Mouse (Mus musculus): ENCODE data around the gene Mre11a. TPM values are rescaled to one million over a fixed set of nuclear protein-coding genes. Genes with fewer than 3 reads are reported as not detected.

Mre11a gene
- total RNA-seq, 2 experiments from 2014 or later, result 18.4 to 21.5 TPM

DNA sequence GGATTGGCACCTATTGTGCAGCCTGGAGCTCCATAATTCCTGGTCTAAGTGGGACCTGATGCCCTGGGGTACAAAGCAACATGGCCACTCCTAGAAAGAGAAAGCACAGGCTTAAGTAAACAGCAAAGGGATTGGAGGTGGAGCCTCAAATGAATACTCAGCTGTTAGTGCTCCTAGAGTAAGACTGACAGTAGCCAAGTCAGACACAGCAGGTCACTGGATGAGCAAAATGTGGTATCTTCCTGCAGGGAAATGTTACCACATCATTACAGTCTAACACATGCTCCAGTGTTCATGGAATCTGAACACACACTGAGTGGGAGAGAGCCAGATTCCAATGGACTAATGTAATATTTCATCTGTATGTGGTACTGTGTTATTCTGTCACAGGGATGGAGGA, 36.9 kb downstream of the Mre11a start:
- no peak for DNase-seq

DNA sequence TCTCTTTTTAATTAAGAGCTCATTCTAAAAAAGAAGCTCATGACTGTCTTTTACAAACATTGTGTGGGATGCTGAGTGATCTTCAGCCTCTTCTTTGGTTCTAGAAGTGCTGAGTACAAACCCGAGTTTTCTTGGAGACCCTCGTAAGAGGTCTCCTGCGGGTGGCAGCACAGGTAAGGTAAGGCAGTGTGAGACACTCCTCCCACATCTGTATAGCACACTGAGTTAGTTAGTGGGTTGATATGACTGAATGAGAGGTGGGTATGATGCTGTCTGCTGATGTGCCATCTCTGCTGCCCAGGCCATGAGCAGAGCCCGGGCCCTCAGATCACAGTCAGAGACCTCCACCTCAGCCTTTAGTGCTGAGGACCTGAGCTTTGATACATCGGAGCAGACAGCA, 40.4 kb downstream of the Mre11a start:
- DNase-seq, result no peak

DNA sequence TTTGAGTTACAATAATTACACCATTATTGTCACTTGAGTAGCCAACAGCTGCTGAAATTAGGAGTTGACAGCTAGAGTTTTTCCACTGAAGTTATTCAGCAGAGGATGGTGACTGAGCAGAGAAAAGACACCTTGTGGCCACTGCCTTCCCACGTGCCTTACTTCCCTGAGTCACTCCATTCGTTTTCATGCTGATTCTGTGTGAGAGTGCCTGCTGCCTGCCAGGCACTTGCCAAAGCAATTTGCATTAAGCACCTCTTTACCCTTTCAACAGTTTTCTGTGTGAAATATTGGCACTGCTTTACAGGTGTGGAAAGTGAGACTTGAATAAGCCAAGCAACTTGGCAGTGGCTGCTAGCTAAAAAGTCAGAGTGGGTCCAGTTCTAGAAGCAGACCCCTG, 43.4 kb downstream of the Mre11a start:
- DNase-seq, result no peak

DNA sequence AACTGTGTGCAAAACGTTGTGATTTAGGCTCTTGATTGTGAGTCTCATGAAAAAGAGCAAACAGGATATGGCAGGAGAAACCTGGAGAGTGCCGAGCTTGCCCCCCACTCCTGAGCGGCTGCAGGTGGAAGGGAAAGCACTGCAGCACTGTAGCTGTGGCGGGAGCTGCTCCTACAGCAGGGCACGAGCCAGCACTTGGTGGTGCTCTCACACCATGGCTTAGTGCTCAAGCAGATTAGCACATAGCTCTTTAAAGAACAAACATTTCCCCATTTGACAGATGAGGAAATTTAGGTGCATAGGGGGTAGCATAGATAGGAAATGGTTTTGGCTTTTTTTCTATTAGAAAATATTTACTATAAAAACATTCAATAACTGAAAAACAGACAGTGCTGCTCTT, 47.6 kb downstream of the Mre11a start:
- DNase-seq, result no peak

DNA sequence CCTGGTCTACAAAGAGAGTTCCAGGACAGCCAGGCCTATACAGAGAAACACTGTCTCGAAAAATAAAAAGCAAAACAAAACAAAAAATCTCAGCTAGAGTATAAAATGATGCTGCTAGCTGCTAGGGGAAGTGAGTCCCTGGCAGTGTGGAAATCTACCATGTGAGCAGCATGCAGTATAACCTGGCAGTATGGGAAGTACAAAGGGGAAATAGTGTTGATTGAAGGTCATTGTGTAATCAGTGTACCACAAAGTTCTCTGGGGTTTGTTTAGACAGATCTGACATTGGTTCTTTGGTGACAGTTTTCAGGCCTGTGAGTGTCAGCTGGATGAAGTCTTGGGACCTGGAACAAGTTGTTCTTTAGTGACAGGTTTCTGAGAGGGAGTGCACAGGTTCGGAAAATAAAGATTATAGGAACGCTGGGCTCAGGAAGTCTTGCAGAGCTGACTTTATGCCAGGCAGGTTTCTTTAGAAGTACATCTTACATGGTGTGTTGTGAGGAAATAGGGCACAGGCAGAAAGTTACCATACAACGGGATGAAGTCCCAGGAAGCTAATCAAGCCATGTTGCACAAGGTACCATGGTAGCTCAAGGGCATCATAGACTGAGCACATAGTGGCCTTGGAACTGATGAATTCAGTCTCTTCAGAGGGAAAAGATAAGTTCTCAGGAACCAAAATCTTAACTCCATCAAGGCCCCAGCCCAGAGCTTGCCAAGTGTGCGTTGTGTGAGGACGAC, 51.1 kb downstream of the Mre11a start:
- DNase-seq, result peak in 1 of 2 experiments; percentile 6

DNA sequence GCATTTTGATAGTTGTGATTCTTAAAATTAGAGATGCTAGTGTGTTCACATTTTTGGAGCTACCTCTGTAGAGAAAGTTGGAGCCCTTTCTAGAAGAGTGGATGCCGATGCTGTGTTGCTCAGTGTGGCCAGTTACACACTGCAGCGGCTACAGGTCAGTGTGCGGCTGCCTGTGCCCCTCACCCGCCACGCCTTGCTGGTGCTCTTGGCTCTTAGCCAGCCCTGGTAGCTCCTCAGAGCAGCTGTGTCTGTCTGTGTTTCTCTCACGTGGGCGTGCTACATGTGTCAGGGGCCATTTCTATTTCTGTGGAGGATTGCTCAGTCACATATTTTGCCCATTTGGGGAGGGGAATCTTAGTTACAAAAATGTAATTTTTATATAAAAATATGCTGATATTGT, 55.1 kb downstream of the Mre11a start:
- peak; percentile 12 to 13 for DNase-seq

DNA sequence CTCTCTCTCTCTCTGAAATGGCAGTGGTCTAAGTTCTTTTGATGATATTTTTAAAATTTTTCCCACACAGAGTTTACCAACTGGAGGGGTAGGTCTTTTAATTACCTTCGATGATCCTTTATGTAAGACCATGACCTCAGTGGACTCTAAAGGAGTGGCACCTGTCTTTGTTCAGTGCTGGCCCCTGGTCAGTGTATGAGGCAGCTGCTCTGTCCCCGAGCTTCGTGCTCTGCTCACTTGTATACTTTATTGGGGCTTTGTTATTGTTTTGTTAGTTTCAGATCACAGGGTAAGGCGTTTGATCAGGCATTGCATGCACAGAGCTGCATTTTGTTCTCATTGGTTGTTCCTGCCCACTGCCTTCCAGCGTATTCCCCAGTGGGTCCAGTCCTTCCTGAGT, 55.5 kb downstream of the Mre11a start:
- DNase-seq, result no peak

DNA sequence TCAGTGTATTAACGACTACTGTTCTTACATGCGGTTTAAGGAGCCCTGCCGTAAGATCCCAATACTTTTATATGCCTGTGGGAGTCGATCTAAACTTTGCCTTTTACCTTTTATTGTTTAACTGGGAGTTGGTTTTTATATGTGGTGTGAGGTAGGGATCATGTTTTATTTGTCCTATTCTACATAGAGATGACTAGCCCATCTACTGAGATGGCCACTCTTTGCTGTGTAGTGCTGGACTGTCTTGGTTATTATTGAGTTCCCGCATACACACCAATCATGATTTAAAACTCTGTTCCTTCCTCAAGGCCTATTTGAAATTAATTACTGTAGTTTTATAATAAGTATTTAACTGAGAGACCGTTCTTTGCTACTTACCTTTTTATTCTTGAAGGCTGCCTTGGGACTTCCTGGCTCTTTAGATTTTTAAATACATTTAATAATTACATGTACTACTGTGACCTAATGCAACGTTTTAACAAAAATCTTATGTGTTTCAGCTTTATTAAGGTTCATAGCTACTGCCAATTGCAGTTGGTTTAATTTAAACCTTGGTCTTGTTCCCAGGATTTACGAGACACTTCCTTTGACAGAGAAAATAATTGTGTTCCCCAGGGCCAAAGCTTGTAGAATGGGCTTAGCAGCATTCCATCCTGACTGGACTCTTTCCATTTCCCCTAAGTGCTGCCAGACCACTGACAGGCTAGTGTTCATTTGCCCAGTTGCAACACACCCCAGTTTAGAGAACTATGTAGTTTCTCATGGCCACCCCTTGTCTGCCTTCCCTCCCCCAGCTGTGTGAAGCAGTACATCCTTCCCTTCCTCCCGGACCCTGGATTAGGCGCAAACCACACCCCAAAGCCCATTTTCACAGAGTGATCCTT, 57.7 kb downstream of the Mre11a start:
- DNase-seq, result peak in 1 of 2 experiments; percentile 13

DNA sequence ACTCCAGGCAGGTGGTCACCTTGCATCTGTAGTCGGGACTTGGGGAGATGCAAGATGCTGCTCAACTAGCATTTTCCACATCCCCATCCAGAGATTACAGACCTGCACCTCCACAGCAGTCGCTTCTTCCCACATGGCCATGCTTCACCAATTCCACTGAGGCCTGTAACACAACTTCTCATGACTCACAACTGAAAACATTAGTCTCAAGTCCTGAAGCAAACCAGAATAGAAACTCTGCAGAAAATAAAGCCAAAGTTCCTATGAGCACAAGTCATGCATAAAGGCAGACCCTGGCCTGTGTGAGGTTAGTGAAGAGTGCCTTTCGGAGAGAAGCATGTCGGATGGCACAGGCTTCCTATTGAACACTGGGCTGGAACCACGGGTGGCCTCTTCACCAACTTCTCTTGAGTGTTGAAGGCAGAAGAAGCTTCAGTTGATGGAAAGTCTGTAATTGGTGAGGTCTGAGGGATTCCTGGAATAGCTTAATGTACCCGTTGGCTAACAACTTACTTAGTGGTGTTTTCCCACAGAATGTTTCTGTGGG, 58.9 kb downstream of the Mre11a start:
- DNase-seq, result no peak

DNA sequence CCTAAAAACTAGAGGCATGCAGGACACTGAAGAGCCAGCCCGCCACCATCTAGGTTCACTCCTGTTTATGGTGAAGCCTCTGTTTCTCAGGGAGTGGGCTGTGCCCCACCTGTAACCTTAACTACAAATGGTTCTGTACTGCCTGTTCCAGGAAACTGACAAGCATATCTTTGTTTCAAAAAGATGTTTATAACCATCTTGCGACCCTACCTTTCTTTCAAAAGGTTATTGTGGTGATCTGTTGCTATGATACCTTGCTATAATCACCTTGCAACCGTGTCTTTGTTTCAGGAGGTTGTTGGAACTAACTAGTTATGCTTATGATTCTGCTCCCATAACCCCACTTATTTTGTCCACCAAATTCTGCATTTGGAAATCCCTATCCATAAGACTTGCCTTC, 59.4 kb downstream of the Mre11a start:
- DNase-seq, result no peak

DNA sequence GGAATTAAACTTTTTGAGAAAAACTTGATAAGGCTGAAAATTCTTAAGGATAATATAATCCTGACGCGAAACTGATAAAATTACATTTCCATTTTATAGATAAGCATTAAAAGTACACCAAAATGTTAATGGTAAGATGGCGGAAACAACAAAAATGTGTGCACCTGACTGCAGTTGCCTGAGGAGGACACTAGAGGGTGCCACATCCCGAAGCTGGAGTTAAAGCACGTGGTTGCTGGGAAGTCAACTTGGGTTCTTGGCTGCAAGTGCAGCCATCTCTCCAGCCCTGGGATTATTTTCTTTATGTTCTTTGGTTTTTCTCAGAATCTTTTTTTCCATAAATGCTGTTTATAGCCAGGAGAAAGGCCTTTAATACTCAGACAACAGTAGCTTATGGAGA, 62.0 kb downstream of the Mre11a start:
- peak in 1 of 2 experiments; percentile 15 for DNase-seq

DNA sequence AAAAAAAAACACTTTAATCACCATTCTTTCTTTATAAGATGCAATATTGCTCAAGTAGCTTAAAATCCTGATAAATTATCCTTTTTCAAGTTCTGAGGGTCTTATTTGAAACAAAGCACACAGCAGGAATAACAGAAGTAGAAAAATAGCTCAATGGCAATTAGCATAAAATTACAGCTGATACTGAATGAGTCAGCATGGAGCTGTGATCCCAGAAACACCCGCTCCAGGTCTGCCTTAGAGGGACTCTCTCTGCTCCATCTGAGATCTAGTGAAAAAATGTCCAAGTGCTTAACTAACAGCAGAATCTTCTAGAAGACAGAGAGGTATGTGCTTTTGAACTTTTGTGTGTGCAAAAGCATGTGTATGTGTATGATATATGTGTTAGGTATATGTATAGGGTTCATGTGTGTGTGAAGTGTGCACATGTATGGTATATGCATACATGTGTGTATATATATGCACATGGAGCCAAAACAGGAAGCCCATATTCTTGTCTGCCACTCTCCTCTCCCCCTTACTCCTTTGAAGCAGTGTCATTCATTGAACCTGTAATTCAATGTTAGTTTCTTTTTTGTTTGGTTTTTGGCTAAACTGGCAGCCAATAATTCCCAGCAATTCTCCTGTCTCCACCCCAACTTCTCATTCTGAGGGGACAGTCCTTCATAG, 63.9 kb downstream of the Mre11a start:
- DNase-seq, result no peak

DNA sequence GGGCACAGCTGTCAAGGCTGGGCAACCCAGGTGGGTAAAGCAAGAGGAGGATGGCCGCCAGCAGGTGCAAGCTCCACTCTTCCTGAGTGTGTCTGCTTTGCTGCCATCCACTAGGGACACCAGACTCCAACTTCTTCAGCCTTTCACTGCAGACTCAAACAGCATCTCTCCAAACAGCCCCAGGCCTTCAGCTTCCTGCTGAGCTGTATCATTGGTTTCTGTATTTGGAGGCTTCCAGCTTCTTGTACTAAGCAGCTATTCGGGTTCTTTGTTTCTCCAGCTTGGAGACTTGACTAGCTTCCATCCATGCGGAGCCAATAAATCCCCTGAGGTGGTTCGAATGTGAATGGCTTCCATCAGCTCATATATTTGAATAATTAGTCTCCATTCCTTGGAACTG, 70.1 kb downstream of the Mre11a start:
- no peak for DNase-seq

DNA sequence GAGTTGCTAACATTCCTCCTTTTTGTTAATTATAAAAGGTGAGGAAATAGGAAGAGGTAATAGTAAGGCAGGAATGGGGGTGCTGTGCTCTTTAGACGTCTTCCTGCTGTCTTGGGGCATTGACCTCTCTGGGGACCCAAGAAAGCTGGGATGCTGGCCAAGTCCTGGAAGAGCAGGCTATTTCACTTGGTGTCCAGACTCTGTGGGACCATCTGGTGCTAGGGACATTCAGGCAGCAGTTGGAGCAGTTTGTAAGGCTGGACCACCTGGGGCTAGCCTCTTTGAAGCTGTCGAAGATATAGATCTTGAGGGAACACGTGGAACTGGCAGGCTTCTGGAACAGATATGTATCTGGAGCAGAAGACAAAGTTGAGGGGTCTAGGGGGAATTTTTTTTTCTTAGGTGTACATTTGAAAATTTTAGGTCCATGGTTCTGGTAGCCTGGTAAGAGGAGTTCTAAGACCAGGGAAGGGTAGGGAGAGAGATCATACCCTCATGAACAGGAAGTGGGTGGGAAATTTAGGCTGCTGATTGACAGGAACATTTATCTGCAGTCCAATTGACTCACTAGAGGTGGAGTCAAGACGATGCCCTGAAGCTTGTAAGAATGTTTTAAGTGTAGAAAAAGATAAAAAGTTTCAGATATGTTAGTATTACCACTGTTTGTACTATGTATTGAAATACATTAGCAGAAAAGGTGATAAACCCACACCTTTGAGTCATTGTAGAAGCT, 72.6 kb downstream of the Mre11a start:
- DNase-seq, result no peak

DNA sequence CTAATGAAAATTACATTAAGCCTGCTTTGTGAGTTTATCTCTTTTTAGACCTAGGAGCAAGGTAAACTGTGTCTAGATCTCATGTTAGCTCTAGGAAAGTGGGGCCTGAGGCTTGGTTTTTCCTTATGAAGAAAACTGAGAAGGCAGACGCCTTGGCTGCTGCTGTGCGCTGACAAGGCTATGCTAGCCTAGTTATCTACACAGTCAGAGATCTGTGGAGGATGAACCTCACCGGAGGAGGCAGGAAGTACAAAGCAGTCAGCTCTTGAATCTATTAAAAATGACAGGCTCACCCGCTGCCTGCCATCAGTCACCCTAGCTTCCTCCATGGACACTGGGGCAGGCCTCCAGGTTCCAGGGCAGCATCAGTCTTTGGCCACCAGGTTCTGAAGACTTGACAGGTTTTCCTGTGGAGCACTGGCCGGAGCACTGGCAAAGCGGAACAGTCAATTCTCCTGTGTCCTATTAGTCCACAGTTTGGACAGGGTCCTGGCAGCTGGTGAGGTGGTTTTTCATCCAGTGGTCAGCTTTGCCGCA, 73.8 kb downstream of the Mre11a start:
- DNase-seq, result no peak

DNA sequence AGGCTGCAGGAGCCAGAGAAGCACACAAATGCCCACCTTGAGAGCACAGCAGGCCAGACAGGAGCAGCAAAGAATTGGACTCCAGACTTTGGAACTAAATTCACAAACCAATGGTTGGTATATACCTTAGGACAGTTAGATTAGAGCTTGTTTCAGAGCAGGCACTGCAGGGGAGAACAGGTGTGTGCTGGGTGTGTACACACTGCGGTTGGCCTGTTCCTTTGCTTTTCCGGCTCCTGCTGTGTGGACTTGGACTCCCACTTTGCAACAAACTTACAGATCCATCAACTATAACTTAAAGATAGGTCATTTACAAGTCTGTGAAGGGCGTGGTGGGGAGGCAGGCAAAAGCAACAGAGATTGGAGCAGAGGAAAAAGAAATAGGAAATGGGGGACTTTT, 74.3 kb downstream of the Mre11a start:
- no peak for DNase-seq

DNA sequence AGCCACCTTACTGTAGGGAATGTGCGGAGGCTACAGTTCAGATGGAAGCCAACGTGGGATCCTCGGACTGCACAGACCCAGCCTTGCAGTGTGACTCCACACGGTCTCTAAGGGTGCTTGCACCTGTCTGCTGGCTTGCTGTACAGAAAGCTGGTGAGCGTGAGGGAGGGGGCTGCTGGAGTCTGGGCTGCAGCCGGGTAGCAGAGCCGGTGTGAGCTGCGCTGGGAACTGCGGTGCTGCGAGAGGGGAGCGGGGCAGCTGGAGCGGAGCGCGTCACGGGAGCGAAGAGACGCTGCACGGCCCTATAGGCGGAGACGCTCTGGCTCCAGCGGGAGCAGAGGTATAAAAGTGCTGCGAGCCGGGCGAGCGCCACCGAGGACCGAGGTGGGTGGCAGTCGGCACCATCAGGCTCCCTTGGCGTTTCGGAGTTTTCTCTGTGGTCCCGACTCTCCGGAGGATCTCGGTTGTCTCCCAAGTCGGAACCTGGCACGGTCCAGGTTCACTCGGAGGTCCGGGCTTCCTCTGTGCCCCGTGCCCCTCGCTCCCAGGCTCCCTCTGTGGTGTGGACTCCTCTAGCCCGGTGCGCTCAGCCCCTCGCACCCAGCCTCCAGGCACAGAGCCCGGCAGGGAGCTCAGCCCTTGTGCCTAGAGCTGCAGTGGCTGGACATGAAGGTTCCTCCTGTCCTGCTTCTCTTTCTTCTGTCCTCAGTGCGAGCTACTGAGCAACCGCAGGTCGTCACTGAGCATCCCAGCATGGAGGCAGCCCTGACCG, 75.6 kb downstream of the Mre11a start, which contains the start of gene Gpr83:
Gene Gpr83, plus strand, starts transcription at position 343 of the 772 bp plus-strand sequence.
- peak; percentile 29 to 30 for DNase-seq

DNA sequence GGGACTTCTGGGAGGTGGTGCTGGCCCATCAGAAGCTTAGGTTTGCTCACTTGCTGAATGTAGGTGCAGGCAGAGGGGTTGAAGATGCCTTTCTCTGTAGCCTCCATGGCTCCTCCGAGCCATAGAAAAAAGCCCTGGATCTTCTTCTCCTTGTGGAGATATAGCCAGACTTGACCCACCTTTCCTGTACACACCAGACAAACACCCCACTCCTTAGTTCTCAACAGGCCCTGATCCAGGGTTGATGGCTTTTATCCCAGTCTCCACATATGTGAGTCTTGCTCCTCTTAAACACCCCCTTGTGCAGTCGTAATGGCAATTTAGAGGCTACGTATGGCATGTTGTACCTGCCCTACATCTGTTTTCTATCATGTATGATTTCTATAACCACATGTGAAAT, 78.7 kb downstream of the Mre11a start:
- no peak for DNase-seq

DNA sequence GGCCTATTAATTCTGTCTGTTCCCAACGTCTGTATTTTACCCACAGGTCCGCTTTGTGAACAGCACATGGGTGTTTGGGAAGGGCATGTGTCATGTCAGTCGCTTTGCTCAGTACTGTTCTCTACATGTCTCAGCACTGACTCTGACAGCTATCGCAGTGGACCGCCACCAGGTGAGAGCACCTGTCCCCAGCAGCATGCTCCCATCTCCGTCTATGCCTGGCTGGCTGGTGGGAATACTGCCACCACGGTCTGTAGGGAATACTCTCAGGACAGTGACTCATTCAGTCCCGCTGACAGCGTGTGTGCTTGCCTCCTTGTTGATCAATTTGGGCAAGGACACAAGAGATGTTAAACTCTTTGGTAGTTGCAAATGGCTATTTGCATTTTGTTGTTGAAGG, 80.3 kb downstream of the Mre11a start:
- DNase-seq, result no peak

DNA sequence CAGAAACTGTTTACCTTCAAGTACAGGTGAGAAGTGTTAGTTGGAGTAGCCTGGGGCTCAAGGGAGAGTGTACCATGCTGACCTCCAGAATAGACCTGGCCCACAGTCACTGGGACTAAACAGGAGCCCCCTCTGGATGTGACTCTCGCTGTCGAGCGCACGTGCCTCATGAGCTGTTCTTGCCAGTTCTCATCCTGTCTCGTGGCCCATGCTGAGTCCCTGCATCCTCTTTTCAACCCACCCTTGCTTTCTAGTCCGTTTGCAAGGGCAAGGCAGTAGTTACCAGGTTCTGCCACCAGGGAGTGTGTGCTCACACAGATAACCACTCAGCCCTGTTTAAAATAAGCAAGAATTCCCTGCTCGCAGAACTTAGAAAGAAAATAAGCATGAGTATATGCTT, 82.5 kb downstream of the Mre11a start:
- DNase-seq, result peak; percentile 44 to 60

DNA sequence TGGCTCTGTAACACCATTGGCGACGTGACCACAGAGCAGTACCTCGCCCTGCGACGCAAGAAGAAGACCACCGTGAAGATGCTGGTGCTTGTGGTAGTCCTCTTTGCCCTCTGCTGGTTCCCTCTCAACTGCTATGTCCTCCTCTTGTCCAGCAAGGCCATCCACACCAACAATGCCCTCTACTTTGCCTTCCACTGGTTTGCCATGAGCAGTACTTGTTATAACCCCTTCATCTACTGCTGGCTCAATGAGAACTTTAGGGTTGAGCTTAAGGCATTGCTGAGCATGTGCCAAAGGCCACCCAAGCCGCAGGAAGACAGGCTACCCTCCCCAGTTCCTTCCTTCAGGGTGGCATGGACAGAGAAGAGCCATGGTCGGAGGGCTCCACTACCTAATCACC, 83.9 kb downstream of the Mre11a start:
- no peak for DNase-seq

Data from adrenal gland, postnatal 36 days (tissue).